Mouse (Mus musculus) spleen, adult 12 weeks (tissue): ENCODE measurements around the gene Zfp454.

Experiments used
- DNase-seq: peaks from one replicate; pipeline ENCODE4 v3.0.0; 2022; ENCODE audit warnings: low spot score

Zfp454 gene

GRCm38 (mm10) chr11:50887390-50888128, at the start of gene Zfp454:
Gene Zfp454 (minus strand): TSS chr11:50887651.
- no peak for DNase-seq

GRCm38 (mm10) chr11:50932040-50932439, 44.6 kb upstream of the Zfp454 start:
- DNase-seq, result no peak

GRCm38 (mm10) chr11:50931451-50931866, 44.0 kb upstream of the Zfp454 start, which contains the start of gene Zfp354b:
Gene Zfp354b (minus strand): TSS chr11:50931633.
- peak; percentile 5 for DNase-seq

- DNase-seq, result no peak
Measured at GRCm38 (mm10) chr11:50931021-50931420, 43.6 kb upstream of the Zfp454 start.

GRCm38 (mm10) chr11:50930469-50931014, 43.1 kb upstream of the Zfp454 start:
- no peak for DNase-seq

- peak; percentile 64 for DNase-seq
Measured at GRCm38 (mm10) chr11:50915671-50916320, 28.3 kb upstream of the Zfp454 start, which contains the start of gene Zfp2. Gene Zfp2 (minus strand): TSS chr11:50916165.

- no peak for DNase-seq
Measured at GRCm38 (mm10) chr11:50914461-50914860, 27.0 kb upstream of the Zfp454 start.

GRCm38 (mm10) chr11:50913301-50913700, 25.9 kb upstream of the Zfp454 start:
- no peak for DNase-seq

GRCm38 (mm10) chr11:50908136-50908535, 20.7 kb upstream of the Zfp454 start:
- DNase-seq, result no peak

- DNase-seq, result no peak
Measured at GRCm38 (mm10) chr11:50897359-50897758, 9.9 kb upstream of the Zfp454 start.

GRCm38 (mm10) chr11:50892441-50892840, 5.0 kb upstream of the Zfp454 start:
- DNase-seq, result no peak

- DNase-seq, result no peak
Measured at GRCm38 (mm10) chr11:50886933-50887293, 538 bp downstream of the Zfp454 start.

- DNase-seq, result no peak
Measured at GRCm38 (mm10) chr11:50886231-50886932, 1.1 kb downstream of the Zfp454 start.

GRCm38 (mm10) chr11:50883756-50884155, 3.7 kb downstream of the Zfp454 start:
- no peak for DNase-seq

GRCm38 (mm10) chr11:50878641-50879040, 8.8 kb downstream of the Zfp454 start:
- DNase-seq, result no peak

GRCm38 (mm10) chr11:50850989-50851601, 36.4 kb downstream of the Zfp454 start:
- DNase-seq, result no peak

GRCm38 (mm10) chr11:50850177-50850735, 37.2 kb downstream of the Zfp454 start, which contains the start of gene Grm6:
Gene Grm6 (plus strand): TSS chr11:50850685.
- no peak for DNase-seq

GRCm38 (mm10) chr11:50849310-50849709, 38.1 kb downstream of the Zfp454 start:
- DNase-seq, result no peak

GRCm38 (mm10) chr11:50848520-50849137, 38.8 kb downstream of the Zfp454 start:
- DNase-seq, result no peak

- DNase-seq, result no peak
Measured at GRCm38 (mm10) chr11:50847047-50847446, 40.4 kb downstream of the Zfp454 start.

GRCm38 (mm10) chr11:50845951-50846350, 41.5 kb downstream of the Zfp454 start:
- DNase-seq, result no peak
